Mouse (Mus musculus): ENCODE data around the gene Ifi47.
A peak's percentile ranks its signal among the peaks of the same experiment; 100 is the strongest.

The Ifi47 gene

GRCm38 (mm10) chr11:49089735-49090507, 13.5 kb downstream of the Ifi47 start:
- no peak for DNase-seq

DNA sequence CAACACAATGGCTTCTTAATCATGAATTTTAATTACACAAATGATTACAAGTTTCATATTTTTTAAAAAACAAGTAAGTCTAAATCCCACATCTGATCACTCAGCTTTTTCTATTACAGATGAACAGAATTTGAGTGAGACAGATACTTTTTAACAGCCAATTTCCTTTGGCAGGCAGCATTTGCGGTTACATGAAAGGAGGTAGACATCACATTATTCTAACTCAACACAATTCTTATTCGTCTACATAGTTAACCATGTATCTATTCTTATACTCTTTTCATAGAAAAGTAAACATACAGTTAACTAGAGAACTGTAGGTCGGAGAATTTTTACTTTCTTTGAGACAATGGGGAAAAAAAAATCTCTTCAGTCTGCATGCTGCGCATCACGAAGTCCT, 14.2 kb downstream of the Ifi47 start:
- no peak for DNase-seq

GRCm38 (mm10) chr11:49091171-49091570, 14.8 kb downstream of the Ifi47 start:
- DNase-seq, result no peak

GRCm38 (mm10) chr11:49092053-49092586, 15.7 kb downstream of the Ifi47 start:
- no peak for DNase-seq

DNA sequence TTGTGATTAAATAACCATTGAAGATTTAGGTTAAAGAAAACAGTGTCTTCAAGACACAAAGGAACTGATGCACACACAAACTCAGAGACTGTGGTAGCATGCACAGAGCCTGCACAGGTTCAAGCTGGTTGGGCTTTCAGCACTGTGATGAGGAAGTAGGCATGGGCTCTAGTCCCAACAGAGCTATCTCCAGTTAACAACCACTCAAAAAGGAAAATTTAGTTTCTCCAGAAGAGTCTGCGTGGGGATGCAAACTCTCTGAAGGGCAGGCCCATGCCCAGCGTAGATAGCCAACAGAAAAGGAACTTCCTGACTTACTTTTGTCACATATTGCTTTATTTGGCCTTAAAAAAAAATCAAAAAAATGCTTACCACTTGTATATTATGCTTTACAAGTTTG, 16.4 kb downstream of the Ifi47 start:
- no peak for DNase-seq

DNA sequence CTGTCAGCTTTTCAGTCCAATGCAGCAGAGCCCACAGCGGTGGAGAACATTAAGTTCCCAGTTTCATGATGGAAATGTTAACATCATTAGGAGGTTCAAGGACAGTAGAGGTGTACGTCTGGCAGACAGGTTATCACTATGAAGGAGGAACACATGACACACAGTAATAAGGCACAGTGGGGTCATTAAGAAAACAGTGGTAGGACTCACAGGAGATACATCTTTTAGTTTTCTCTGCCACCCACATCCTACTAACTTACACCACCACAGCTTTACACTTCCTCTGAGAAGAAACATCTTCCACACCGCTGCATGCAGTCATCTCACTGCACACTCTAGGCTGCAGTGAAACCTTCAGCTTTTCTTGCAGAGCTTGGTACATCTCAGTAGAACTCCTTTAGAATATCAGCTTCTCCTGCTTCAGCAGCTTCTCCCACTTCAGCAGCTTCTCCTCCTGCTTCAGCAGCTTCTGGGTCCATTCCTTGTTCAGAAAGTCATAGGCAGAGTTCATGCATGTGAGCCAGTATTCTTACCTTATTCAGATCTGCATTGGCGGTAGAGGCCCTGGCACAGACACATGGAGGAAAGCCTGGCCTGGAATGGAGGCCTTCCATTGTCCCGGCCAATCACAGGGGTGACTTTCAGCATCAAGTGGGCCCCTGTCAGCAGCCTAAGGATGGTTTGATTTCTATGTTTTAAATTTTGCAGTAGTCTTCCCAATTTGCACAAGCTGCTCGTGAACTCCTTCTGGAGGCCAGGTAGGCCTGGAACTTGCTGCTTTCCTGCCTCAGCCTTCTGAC, 17.7 kb downstream of the Ifi47 start:
- no peak for DNase-seq

GRCm38 (mm10) chr11:49095367-49095766, 19.0 kb downstream of the Ifi47 start:
- no peak for DNase-seq

DNA sequence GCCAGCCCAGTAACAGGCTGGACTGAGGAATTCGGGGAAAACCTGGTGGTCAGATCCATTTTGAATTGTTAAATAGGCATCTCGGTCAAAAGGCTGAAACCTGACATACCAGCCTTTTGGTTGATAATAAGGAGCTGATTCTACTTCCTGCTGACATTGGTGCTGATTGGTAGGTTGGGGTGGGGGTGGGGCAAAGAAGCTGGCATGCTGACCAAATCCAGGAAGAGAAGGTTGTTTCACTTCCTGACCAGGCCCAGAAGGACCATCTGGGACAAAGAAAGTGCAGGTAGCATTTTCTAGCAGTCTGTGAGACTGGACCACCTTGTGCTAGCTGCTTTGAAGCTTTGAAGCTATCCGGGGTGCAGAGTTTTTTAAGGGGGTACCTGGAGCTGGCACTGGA, 24.0 kb downstream of the Ifi47 start:
- DNase-seq, result no peak

DNA sequence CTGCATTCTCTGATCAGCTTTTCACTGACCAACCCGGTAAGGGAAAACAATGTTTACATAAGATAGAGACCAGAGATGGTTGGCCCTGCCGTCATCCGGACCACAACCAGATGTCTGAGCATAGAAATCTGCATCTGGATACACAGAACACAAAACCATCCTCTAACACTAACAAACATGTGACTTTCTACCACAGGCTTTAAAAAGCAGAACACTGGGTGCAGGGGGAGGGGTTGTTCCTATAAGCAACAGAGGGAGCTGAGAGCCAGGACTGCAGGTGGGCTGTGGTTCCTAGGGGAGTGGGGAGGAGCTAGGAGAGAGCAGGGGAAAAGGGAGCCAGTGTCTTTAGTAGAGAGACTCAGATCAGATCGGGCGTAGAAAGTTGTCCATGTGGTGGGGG, 25.1 kb downstream of the Ifi47 start:
- DNase-seq, result no peak

GRCm38 (mm10) chr11:49103047-49103693, 26.8 kb downstream of the Ifi47 start:
- peak; percentile 71 for DNase-seq

GRCm38 (mm10) chr11:49105752-49106151, 29.4 kb downstream of the Ifi47 start:
- DNase-seq, result no peak

DNA sequence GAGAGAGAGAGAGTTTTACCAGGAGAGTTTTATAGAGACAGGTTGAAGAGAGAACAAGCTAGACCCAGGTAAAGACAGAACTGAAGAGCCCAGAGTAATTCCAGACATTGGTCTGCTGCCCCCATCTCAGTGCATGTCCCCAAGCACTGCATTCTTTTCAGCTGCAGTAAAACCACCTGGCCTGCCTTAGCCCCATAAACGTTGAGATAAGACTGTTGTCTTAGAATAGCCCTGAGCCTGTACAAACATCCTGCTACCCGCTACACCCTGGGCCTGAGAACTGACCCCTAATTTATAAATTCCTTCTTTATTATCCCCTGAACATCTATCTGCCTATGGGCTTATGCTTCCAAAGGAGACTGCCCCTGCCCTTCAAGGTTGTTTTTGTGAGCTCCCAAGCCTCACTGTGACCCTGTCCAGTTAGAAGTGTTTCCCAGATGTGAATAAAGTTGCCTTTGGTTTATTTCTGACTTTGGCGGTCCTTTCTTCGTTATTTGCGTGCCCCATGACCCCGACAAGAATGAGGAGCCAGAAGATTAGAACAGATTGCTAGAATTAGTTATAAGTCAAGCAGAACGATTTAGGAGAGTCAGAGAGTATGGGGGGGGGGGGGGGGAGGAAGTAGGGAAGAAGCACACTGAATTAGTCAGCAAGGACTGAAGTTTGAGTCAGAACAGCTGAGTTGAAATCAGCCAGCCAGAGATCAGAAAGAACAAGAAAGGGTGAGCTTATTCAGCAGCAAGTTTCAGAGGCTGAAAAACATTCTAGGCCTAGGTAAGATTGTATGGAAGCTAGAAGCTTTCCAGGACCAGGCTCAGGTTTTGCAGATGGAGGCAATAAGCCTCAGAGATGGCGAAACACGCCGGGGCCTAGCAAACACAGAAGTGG, 31.5 kb downstream of the Ifi47 start:
- DNase-seq, result no peak

DNA sequence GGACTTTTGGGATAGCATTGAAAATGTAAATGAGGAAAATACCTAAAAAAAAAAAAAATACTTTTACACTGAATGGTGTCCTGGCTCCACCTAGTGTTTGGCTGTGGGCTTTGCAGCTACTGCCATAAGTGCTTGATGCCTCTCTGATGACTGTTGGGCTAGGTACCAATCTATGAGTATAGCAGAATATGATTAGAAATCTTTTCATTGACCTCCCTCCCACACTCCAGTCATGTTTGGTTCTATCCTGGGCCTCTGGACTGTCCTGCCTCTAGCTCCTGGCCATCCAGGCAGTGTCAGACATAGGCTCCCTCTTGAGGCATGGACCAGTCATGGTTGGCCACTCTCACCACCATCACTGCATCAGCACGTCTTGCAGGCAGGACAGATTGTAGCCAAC, 32.4 kb downstream of the Ifi47 start:
- peak; percentile 34 for DNase-seq

DNA sequence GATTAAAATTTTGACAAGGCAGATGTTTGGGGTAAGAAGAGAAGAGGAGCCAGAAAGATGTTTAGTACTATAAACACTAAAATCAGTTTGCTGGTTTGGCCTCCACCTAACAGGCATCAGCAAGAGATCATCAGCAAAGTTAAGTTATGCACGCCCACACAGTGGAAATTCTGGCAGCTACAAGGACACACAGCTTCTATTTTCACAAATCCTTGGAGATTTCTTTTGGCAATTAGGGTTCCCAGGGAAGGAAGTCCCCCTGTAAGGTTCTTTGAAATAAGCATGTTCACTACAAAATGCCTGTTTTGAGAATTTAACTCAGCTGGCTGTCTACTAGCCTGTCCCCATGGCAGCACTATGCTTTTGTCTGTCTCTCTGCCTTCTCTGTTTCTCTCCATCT, 34.6 kb downstream of the Ifi47 start:
- DNase-seq, result peak; percentile 20

GRCm38 (mm10) chr11:49112624-49113219, 36.3 kb downstream of the Ifi47 start:
- no peak for DNase-seq

DNA sequence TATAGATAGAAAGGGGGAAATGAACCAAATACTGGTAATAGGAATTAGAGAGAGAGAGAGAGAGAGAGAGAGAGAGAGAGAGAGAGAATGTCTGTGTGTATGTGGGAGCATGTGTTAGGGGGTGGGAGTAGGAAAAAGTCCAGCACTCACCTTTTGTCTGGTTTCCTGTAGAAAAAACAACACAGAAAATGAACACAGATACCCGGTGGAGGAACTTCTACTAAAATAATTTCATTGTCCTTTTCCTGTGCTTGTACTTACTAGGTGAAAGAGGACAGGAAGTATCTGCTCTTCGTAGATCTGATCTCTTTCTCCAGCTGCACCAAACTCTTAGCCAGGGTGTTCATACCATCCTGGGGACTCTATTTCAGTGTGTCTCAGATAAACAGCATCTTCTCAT, 37.8 kb downstream of the Ifi47 start:
- no peak for DNase-seq

GRCm38 (mm10) chr11:49114774-49115173, 38.4 kb downstream of the Ifi47 start, which contains the start of gene Olfr1396:
Gene Olfr1396 (minus strand): TSS chr11:49114874.
- no peak for DNase-seq

- DNase-seq, result no peak
Observed at GRCm38 (mm10) chr11:49119635-49120034, 43.2 kb downstream of the Ifi47 start.

DNA sequence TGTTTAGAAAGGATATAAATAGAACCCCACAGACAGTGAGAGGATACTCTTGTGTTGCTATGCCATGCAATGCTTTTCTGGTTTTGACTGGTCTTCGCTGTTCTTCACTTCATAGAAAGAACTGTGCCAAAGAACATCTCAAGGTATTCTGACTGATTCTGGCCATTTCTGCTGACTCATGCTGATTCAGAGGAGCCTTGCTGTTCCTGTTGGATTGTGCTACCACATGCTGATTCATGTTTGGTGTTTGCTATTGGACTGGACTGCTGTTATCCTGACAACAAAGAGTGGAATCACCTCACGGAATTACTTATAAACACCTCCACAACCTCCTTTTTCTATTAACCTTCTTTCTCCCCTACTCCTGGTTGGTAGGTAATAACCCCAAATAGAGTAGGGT, 47.8 kb downstream of the Ifi47 start:
- no peak for DNase-seq

GRCm38 (mm10) chr11:49141974-49142373, 65.6 kb downstream of the Ifi47 start, which contains the start of gene Olfr1395:
Gene Olfr1395 (plus strand): TSS chr11:49142274.
- no peak for DNase-seq
